Mouse (Mus musculus) thymus, postnatal 14 days (tissue): Measurements from ENCODE around the gene Npr1.
A peak's percentile ranks its signal among the peaks of the same experiment; 100 is the strongest.

Source experiments
- DNase-seq: peaks from one replicate; pipeline ENCODE4 v3.0.0; 2021

Gene Npr1

DNA sequence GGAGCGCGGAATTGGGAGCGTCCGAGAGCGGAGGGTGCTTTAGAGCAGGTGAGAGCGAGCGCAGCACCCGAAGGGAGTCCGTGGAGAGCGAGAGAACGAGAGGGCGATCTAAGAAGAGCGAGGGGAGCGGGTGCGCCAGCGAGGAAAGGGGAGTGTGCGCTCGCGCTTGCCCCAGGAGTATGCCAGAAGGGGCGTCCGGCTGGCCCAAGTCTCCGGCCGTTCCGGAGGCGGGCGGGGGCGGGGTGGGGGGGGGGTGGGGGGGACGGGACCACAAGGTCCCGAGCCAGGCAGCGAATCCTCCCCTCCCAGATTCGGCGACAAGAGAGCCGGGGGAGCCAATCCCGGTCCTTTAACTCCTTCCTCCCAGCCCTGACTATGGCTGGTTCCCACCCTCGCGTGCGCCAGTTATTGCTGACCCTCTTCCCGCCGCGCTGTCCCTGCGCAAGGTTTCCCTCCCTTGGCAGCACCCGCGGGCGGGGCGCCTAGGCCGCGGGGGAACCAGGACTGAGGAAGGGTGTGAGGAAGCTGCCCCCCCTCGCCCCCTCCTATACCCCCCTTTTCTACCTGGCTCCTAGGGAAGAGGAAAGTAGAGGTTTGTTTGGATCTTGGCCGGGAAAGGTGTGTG, at the start of gene Npr1:
TSS of gene Npr1 (minus strand) at position 181 of the 625 bp plus-strand sequence.
- no peak for DNase-seq

DNA sequence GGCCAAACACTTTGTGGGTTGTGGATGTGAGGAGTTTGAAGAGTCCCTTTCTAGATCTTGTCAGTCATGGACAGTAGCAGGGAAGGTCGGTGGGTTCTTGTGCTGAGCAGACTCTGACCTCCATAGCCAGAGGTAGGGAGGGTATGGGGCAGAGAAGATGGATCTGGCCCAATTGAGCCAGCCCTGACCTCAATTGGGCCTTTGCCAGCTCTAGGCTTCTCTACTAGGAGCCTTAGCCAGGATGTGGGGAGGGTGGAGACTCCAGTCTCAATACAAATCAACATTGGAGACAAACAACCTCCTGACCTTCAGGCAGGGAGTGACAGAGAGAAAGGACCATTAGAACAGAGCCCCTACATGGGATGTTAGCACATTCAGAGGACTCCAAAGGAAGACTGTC, 49.6 kb upstream of the Npr1 start:
- no peak for DNase-seq

DNA sequence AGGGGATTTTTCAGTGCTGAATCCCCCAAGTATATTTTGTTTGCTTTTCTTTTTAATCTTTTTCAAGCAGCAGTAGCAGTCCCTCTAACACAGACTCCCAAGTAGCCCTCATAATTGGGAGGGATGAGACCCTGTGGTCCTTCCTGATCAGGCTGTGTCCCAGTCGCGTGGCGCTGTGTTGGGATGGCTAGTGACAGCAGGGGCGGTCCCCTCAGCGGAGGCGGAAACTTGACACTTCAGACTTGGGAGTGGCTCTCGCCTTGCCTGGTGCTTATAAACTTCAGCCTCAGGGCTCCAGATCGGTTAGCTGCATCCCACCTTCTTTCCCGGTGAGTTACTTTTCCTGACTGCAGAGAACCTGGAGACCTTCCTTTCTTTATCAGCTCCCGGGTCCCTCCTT, 49.0 kb upstream of the Npr1 start:
- peak; percentile 72 for DNase-seq

DNA sequence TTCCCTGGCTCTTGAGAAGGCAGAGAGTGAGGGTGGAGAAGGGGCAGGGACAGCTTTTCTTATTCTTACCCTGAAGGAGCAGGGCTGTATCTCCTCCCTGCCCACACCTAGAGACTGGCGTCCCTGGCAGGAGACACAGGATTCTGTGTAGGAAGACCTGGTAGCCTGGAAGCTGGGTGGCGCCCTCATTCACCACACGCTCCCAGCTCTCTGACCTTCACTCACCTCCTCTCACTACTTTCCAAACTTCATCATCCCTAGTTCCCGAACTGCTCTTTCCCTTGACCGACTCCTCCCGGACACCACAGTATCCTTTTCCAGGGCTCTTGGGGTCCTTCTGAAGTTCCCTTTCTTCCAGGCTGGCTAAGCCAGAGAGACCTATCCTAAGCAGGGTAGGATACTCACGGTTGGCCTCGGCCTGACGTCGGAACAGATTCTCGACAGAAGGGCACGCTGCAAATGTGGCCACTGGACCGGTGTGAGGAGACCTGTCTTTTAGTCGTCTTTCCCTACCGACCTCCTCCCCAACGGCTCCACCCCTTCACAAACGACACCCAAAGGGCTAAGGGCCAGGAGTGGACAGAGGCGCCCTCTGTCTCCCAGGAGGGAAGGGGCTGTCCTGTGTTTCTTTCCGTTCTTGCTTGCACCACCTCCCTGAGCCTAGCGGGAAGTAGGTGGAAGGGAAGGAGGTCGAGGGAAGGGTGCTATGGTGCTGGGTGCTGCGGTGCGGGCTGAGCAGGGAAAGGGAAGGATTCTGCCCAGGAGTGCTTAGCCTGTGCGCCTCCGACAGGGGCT, 48.3 kb upstream of the Npr1 start, which contains the start of the genes S100a1 and S100a13:
TSS of gene S100a1 (minus strand) at position 597 of the 795 bp plus-strand sequence.
TSS of gene S100a13 (plus strand) at position 640 of the 795 bp plus-strand sequence.
- DNase-seq = peak; percentile 34

DNA sequence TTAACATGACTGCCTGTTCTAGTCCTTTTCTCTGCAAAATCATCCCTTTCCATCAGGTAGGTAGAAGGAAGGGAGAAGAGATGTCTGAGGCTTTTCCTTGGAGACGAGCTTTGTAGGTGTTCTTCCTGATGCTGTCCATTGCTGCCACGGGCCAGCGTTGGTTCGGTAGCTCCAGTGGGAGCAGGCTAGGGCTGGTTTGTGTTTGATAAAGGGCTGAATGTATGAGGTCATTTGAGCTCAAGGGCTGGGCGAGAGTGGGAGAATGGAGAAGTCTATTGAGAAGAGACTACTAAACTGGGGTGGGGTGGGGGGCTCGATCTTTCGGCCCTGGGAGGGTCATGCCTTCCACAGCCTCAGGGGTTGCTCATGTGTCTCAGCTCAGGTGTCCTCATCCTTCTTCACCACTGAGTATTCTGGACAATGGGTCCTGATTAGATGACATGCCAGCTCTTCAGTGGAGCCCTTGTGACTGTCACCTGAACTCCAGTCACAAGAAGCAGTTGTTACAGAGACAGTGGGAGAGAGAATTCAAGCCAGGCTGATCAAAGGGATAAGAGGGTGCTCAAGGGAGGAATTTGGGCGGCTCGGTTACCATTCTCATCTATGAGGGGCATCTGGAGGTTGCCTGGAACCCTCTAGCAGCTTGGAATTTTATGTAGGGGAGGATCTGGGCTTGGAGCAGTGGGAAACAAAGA, 47.4 kb upstream of the Npr1 start:
- no peak for DNase-seq

DNA sequence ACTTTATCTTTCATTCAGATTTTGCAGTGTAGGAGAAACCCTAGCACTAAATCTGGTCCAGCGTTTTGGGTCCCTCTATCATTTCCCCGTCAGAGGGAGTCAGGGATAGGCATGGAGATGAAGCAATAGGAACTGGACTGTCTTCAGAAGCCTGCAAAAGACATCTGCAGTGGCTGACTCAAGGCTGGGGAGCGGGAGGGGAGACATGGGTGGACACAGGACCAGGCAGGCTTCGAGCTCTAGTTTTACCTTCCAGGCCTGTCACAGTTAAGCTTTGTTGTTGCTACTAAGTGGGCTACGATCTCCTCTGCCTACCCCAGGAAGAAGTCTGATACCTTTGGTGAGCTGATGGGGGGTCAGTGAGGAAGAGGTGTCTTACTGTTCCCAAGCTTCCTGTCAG, 46.6 kb upstream of the Npr1 start:
- DNase-seq = no peak

DNA sequence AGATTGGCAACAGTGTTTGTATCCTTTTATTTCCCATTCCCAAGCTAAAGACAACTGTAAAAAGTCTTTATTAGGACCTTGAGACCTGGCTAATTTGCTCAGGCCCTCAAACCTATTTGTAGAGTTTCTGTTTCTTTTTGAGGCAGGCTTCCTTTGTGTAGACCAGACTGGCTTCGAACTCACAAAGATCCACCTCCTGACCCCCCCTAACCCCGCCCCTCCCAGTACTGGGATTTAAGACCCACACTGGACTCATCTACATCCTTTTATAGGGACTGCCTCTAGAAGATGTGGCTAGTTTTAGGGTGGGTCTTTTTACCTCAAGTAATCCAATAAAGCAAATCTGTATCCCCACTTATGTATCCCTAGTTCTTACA, 44.1 kb upstream of the Npr1 start:
- no peak for DNase-seq

DNA sequence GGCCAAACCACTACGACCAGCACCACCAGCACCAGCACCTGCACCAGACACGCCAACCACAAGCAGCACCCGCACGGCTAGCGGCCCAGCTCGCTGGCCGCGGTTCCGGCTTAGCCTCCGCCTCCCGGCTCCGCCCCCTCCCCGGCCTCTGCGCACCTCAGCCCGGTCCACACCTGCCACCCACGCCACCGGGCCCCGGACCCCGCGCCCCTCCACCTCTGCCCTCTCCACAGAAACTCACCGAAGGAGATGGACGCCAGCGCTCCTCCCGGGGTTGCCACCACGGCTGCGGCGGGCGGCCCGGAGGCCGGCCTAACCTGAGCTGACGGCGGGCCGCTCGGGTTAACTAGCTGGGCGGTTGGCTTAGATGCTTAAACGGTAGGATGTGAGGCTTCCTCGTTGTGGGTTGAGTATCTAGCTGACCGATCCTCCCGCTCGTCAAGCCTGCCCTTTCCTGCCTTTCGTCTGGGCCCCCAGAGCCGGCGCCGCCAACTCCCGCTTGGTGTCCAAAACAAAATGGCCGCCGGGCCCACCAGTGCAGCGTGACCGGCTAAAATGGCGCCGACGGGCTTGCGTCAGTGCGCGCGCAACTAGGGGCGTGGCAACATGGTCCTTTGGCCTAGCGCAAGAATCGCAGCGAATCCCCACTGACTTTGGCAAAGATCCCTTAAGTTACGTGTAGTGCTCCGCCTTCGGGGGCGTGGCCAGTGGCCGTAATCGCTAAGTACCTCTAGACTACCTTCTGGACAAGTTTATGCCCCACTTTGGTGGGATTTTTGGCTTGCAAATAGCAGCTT, 43.5 kb upstream of the Npr1 start, which contains the start of gene Chtop:
TSS of gene Chtop (minus strand) at position 549 of the 797 bp plus-strand sequence.
- peak; percentile 100 for DNase-seq

DNA sequence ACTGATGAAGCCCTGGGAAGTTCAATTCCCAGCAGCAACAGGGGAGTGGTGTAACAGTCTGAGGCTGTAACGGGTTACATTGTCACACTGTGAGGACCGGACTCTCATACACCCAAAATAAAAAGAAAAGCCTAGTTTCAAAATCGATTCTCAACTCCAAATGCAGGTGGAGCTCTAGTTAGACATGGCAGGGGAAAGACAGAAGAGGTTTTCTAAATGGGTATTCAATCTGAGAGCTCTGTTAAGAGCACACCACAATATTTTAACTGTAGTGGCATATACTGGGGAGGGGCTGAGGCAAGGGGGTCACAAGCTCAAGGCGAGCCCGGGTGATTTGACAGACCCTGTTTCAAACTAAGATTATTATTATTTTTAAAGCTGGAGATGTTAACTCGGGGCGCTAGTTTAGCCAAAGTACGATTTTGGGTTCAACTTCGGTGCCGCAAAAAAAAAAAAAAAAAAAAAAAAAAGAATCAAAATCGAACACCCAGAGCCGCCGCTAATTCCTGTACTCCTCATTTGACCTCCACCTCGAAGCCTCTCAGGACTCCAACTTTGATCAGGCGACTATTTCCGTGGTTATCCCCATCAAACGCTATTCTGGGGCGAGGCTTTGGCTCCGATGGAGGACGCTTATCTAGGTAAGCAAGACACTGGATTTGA, 42.8 kb upstream of the Npr1 start:
- DNase-seq = no peak

DNA sequence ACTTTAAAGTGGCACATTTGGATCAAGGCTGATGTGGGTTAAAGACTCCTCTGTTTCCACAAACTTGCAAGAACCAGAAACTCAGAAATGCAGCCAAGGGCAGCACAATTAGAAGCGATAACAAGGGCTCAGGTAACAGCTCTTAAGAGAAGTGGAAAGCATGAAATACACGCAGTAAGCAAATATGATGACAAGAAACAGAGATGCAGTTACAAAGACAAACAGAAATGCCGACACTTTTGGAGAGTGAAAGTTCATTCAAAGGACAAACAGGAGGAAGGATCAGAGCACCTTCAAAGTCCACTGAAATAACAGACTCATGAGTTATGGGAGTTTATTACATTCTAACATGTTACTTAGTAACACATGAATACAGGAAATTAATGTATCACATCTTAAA, 40.7 kb upstream of the Npr1 start:
- DNase-seq = no peak

DNA sequence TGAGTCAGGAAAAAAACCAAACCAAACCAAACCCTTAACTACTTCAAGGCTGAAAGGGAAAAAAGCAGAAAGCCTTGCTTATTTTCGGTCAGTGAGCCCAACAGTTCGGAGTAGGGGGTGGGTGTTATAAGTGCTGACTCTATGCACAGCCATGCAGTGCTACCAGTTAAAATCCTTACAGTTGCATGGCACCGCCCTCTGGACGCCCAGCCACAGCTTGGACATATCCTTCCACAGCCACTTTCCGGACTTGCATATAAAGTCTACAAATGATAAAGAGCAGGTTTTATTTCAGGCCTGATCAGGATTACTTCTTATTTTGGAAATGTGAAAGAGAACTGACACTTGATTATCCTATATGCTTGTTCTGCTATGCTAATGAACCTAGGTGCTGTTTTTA, 39.5 kb upstream of the Npr1 start:
- no peak for DNase-seq

DNA sequence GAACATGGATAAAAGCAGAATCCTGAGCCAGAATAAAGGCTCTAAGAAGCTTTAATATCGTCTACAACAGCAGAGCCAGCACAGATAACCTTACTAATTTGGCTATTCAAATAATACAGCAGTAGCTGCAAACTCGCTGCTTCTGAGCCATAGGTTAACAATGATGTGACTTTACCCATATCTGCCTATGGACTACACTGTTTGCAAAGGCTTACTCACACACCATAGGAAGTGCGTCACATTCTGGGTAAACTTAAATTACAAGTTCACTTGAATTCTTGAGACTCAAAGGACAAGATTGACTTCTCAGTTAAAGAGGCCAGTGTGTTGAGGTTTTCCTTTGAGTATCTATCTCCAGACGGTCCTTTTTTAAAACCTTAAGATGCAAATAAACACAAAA, 37.8 kb upstream of the Npr1 start:
- no peak for DNase-seq

DNA sequence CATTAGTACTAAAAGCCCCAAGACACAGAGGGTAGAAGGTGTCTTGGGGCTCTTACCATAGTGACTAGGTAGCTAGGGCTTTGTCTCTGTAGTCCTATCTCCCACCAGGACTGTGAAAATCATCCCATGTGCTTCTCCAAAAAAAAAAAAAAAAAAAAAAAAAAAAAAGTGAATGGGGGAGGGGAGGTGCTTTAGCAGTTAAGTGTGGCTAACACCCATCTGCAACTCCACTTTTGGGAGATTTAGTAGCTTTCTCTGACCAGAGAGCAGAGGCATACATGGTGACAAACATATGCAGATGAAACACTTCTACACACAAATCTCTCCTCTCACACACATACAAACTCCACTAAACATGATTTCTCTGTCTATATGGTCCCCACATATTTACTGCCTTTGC, 31.9 kb upstream of the Npr1 start:
- DNase-seq = no peak

DNA sequence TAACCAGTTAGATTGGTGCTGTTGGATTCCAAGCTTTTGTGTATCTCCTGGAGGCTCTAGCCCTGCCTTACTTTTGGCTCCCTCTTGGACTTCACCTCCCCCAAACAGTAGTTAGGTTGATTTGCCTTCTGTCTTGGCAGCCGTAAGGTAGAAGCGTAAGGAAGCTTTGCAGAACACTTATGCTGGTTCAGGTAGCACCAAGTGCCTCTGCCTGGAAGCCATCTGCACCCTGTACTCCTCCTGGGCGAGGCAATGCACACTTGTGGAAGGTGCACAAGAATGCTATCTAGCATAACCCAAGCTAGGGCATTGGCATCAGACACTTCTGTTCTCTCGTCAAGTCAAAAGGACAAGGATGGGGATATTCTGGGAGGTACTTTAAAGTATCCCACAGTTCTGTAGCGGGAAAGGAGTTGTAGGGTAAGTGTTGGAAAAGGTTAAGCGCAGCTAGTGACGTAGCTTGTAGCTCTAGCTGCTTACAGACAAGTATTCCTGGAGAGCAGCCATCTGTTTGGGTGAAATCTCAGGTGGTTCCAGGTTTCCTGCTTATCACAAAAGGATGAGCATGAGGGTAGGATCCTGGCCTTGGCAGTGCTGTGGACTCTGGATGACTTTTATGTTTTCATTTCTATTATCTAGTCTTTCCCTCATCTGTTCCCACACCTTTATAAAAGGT, 30.3 kb upstream of the Npr1 start:
- no peak for DNase-seq

DNA sequence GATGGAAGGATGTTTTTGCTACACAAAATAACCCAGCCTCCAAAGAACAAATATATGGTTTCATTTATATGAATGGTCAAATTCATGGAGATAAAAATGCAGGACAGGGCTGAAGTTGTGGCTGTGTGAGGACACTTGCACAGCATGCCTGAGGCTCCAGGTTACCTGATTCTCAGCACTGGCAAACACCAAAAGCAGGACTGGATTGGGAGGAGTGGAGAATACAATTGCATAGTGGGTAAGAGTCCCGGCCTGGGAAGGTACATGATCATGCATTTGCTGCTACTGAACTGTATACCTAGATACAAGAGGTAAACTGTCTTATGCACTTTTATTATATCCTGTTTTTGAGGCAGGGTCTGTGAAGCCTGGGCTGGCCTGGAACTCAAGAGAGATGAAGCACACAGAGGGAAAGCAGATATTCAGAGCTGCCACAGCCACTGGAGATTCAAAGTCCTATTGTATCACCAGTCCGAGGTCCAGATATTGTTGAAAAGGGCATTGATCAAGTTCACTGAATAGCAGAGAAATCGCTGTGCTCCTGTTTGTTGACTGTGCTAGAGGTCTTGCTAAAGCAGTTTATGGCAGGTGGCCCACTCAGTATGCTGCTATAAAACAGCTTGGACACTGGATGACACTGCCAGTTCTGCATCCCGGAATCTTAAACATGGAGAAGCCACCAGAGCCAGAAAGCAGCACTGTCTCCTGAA, 28.3 kb upstream of the Npr1 start:
- no peak for DNase-seq

DNA sequence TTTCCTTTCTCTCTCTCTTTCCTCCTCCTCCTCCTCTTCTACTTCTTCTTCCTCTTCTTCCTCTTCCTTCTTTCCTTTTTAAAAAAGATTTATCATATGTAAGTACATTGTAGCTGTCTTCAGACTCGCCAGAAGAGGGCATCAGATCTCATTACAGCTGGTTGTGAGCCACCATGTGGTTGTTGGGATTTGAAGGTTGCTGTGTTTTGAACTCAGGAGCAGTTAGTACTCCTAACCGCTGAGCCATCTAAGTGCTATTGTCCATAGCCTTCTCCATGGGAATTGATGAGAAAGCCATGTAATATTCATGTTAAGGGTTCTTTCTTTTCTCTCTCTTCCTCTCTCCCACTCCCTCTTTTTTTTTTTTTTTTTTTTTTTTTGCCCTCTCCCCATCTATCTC, 25.7 kb upstream of the Npr1 start:
- DNase-seq = peak; percentile 66

DNA sequence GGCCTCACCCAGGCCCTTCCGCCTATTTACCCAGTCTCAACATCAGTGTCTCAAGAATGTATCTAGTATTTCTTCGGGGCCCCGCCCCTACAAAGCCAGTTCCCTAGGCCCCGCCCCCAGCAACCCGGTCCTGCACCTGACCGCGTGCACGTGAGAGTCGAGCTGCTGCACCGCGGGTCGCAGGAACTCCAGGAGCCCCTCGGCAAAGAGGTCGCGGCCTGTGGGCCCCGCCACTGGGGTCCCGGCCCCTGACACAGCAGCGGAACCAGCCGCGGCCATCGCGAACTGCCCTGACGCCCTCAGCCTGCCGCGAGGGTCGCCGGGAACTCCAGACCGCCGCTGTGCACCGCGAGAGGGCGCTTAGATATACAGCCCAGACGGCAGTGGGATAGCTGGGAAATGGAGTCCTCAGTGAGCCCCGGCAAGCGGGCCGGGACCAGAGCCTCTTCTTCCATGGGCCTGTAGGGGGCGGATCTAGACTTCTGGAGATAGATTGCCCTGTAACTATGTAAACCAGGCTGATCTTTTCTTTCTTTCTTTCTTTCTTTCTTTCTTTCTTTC, 25.1 kb upstream of the Npr1 start, which contains the start of gene Snapin:
TSS of gene Snapin (minus strand) at position 338 of the 561 bp plus-strand sequence.
- peak; percentile 96 for DNase-seq

DNA sequence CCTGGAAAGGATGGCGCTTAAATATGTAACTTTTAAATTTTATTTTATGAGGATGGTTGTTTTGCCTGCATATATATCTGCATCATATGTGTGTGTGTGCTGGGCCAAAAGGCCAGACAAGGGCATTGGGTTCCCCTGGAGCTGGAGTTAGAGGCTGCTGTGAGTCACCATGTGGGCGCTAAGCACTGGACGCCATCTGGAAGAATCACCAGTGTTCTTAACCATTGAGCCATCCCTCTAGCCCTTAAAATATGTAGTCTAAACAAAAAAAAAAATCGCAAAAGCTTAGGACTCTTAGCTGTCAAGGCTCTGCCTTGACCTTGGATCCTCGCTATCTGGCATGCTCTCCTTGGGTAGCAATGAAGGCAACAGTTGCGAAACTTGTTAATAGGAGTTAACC, 22.9 kb upstream of the Npr1 start:
- no peak for DNase-seq

DNA sequence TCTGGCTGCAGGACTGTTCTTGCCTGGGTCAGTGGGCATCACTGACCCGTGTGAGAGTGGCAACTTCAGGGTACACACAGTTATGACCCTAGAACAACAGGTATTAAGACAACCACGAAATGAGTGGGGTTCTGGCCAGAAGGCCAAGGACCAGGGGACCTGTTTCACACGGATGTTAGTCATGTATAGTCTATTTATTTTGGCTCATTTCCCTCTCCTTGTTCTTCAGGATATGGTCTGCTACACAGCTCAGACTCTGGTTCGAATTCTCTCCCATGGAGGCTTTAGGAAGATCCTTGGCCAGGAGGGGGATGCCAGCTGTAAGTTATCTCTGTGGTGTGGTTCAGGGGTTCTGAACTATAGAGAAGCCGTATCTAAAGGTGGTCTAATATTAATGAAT, 21.3 kb upstream of the Npr1 start:
- DNase-seq = no peak

DNA sequence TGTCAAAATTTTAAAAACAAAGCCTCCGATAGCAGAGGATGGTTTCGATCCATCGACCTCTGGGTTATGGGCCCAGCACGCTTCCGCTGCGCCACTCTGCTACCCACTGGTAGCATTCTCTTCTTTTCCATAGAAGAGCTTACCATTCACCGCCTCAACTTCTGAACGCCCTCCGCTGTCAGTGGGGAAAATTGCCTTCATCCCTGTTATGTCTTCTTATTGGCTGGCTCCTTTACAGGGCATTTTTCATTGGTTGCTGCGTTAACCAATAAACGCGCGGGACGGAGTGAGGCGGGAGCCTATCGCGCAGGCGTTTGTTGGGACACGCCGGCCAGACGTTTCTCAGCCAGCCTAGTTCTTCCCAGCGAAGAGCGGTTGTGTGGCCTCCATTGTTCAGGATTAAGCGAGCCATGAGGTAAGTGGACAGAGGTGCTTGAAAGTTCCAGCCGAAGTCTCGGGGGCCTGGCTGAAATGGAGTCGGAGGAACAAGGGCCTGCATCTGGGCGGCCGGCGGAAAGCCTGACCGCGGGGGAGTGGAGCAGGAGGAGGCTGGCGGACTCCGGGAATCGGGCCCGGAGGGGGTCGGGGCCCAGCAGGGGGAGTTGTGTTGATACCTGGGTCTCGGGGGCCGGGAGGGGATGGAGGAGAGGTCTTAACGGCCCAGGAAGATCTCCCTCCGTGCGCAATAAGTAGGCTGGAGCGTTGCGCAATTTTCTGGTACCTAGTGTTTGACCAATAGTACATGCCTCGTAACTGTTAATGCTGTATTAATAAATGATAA, 10.4 kb upstream of the Npr1 start, which contains the start of gene Ilf2:
TSS of gene Ilf2 (plus strand) at position 296 of the 781 bp plus-strand sequence.
- peak; percentile 94 for DNase-seq
